Mouse (Mus musculus) hindbrain, embryonic 10.5 days (tissue): ENCODE results near the gene Fggy. TPM values are rescaled to one million over a fixed set of nuclear protein-coding genes. Genes with fewer than 3 reads are reported as not detected.
A peak's percentile ranks its signal among the peaks of the same experiment; 100 is the strongest.

ENCODE experiments used
- DNase-seq: peaks from one replicate; pipeline ENCODE4 v3.0.0-alpha.2; 2017; ENCODE audit warnings: low spot score
- H3K27ac ChIP-seq: fragments of 300-500 bp; sonication (generic); 2 replicates; pipeline ENCODE4 v1.5.1; 2016; ENCODE audit warnings: mild to moderate bottlenecking, moderate library complexity
- H3K27me3 ChIP-seq: fragments of 300-500 bp; sonication (generic); 2 replicates; pipeline ENCODE4 v1.6.1; 2016; ENCODE audit warnings: mild to moderate bottlenecking; ENCODE audit not compliant: poor library complexity, insufficient read depth, severe bottlenecking
- H3K36me3 ChIP-seq: fragments of 300-500 bp; sonication (generic); 2 replicates; pipeline ENCODE4 v1.6.1; 2016; ENCODE audit warnings: mild to moderate bottlenecking, moderate library complexity
- H3K4me1 ChIP-seq: fragments of 300-500 bp; sonication (generic); replicated peaks from 2 replicates; pipeline ENCODE4 v1.6.1; 2016; ENCODE audit warnings: mild to moderate bottlenecking
- H3K4me3 ChIP-seq: fragments of 300-500 bp; sonication (generic); 2 replicates; pipeline ENCODE4 v1.5.1; 2016; ENCODE audit warnings: mild to moderate bottlenecking, moderate library complexity
- H3K9me3 ChIP-seq: fragments of 300-500 bp; sonication (generic); 2 replicates; pipeline ENCODE4 v1.6.1; 2016; ENCODE audit warnings: mild to moderate bottlenecking, moderate library complexity
- WGBS: fragments of 180-500 bp; shearing (Covaris S2); methylation state at CpG from one replicate; pipeline ENCODE4 v1.1.7; 2016; 5-methylcytosine and 5-hydroxymethylcytosine counted together
- polyA plus RNA-seq: library from polyadenylated mRNA; unstranded; fragments of >200 nt; fragmentation: Nextera tagmentation; extraction: Ambion mirVana; gene quantifications from 2 replicates; pipeline ENCODE4 v1.2.1, GENCODE M21; 2016

Gene Fggy
- polyA plus RNA-seq, 1 experiment from 2014 or later, result 7.5 TPM

- H3K27me3 ChIP-seq, result no peaks in the 10 kb centered on the region
- H3K9me3 ChIP-seq, result no peaks in the 10 kb centered on the region
- DNase-seq, result no peak
- peaks cover 6% of the 10 kb centered on the region; the same call in 1 of the 2 replicates for H3K4me1 ChIP-seq
- WGBS, result 66% methylated on average over 2 of the region's 2 CpGs
- H3K27ac ChIP-seq, result no peak overlapping the region
- H3K4me3 ChIP-seq, result no peak overlapping the region
- no peaks in the 10 kb centered on the region for H3K36me3 ChIP-seq
Measured at GRCm38 (mm10) chr4:95676390-95676789, 119.1 kb downstream of the Fggy start.

- H3K4me1 ChIP-seq, result peaks cover 37% of the 10 kb centered on the region
- 89% methylated on average over 5 of the region's 5 CpGs for WGBS
- no peak overlapping the region for H3K27ac ChIP-seq
- no peak overlapping the region for H3K4me3 ChIP-seq
- no peaks in the 10 kb centered on the region for H3K27me3 ChIP-seq
- DNase-seq, result no peak
- no peaks in the 10 kb centered on the region for H3K36me3 ChIP-seq
- no peaks in the 10 kb centered on the region for H3K9me3 ChIP-seq
Measured at GRCm38 (mm10) chr4:95680756-95681449, 123.6 kb downstream of the Fggy start.

GRCm38 (mm10) chr4:95684522-95685080 is 127.3 kb downstream of the Fggy start:
- Histone ChIP-seq H3K27me3 (no peaks in the 10 kb centered on the region), H3K4me3 (no peak overlapping the region), H3K27ac (peak overlapping the region; percentile 84), H3K9me3 (no peaks in the 10 kb centered on the region), H3K36me3 (no peaks in the 10 kb centered on the region), H3K4me1 (peaks cover 34% of the 10 kb centered on the region)
- 13% methylated on average over 4 of the region's 4 CpGs for WGBS
- DNase-seq, result peak; percentile 71

GRCm38 (mm10) chr4:95686775-95687174 is 129.5 kb downstream of the Fggy start:
- DNase-seq, result no peak
- Histone ChIP-seq H3K36me3 (no peaks in the 10 kb centered on the region), H3K4me1 (peaks cover 31% of the 10 kb centered on the region), H3K27ac (no peak overlapping the region), H3K4me3 (no peak overlapping the region), H3K9me3 (no peaks in the 10 kb centered on the region), H3K27me3 (no peaks in the 10 kb centered on the region)
- 86% methylated on average over 2 of the region's 2 CpGs for whole genome bisulfite sequencing

- Histone ChIP-seq H3K9me3 (no peaks in the 10 kb centered on the region), H3K36me3 (no peaks in the 10 kb centered on the region), H3K4me3 (no peak overlapping the region), H3K27ac (no peak overlapping the region), H3K4me1 (peaks cover 31% of the 10 kb centered on the region), H3K27me3 (no peaks in the 10 kb centered on the region)
- DNase-seq, result no peak
- WGBS, result 90% methylated on average over 5 of the region's 5 CpGs
Measured at GRCm38 (mm10) chr4:95687350-95687749, 130.0 kb downstream of the Fggy start.

- H3K4me1 ChIP-seq, result peaks cover 26% of the 10 kb centered on the region
- no peaks in the 10 kb centered on the region for H3K36me3 ChIP-seq
- DNase-seq, result no peak
- H3K4me3 ChIP-seq, result no peak overlapping the region
- H3K27me3 ChIP-seq, result no peaks in the 10 kb centered on the region
- WGBS, result 90% methylated on average over 4 of the region's 4 CpGs
- H3K27ac ChIP-seq, result no peak overlapping the region
- H3K9me3 ChIP-seq, result no peaks in the 10 kb centered on the region
Measured at GRCm38 (mm10) chr4:95688159-95688558, 130.9 kb downstream of the Fggy start.

GRCm38 (mm10) chr4:95700366-95700765 is 143.1 kb downstream of the Fggy start:
- no peak for DNase-seq
- H3K27me3 ChIP-seq, result no peaks in the 10 kb centered on the region
- no peaks in the 10 kb centered on the region for H3K36me3 ChIP-seq
- no peak overlapping the region for H3K27ac ChIP-seq
- no peaks in the 10 kb centered on the region for H3K4me1 ChIP-seq
- WGBS, result 72% methylated on average over 2 of the region's 2 CpGs
- no peak overlapping the region for H3K4me3 ChIP-seq
- no peaks in the 10 kb centered on the region for H3K9me3 ChIP-seq

GRCm38 (mm10) chr4:95707941-95708897 is 150.9 kb downstream of the Fggy start:
- WGBS, result 79% methylated on average over 5 of the region's 5 CpGs
- Histone ChIP-seq H3K36me3 (no peaks in the 10 kb centered on the region), H3K9me3 (no peaks in the 10 kb centered on the region), H3K27me3 (no peaks in the 10 kb centered on the region), H3K4me3 (no peak overlapping the region), H3K4me1 (no peaks in the 10 kb centered on the region), H3K27ac (no peak overlapping the region)
- no peak for DNase-seq

GRCm38 (mm10) chr4:95709750-95710149 is 152.4 kb downstream of the Fggy start:
- no peak overlapping the region for H3K4me3 ChIP-seq
- WGBS, result 88% methylated on average over 1 of the region's 1 CpGs
- no peaks in the 10 kb centered on the region for H3K36me3 ChIP-seq

GRCm38 (mm10) chr4:95712802-95713201 is 155.5 kb downstream of the Fggy start:
- WGBS, result 91% methylated on average over 1 of the region's 1 CpGs
- H3K27me3 ChIP-seq, result no peaks in the 10 kb centered on the region
- H3K4me3 ChIP-seq, result no peak overlapping the region
- no peaks in the 10 kb centered on the region for H3K36me3 ChIP-seq
- no peaks in the 10 kb centered on the region for H3K4me1 ChIP-seq
- DNase-seq, result no peak
- H3K27ac ChIP-seq, result no peak overlapping the region
- H3K9me3 ChIP-seq, result no peaks in the 10 kb centered on the region

More at GRCm38 (mm10) chr4:95709750-95710149, 152.4 kb downstream of the Fggy start:
- no peaks in the 10 kb centered on the region for H3K4me1 ChIP-seq
- H3K27me3 ChIP-seq, result no peaks in the 10 kb centered on the region
- no peak overlapping the region for H3K27ac ChIP-seq
- H3K9me3 ChIP-seq, result no peaks in the 10 kb centered on the region
- DNase-seq, result no peak

- Histone ChIP-seq H3K36me3 (no peaks in the 10 kb centered on the region), H3K4me1 (no peaks in the 10 kb centered on the region), H3K27ac (no peak overlapping the region), H3K9me3 (no peaks in the 10 kb centered on the region), H3K27me3 (no peaks in the 10 kb centered on the region), H3K4me3 (no peak overlapping the region)
- WGBS, result 87% methylated on average over 3 of the region's 3 CpGs
- DNase-seq, result no peak
Measured at GRCm38 (mm10) chr4:95713271-95713670, 156.0 kb downstream of the Fggy start.

GRCm38 (mm10) chr4:95716137-95716536 is 158.8 kb downstream of the Fggy start:
- Histone ChIP-seq H3K4me1 (no peaks in the 10 kb centered on the region), H3K36me3 (no peaks in the 10 kb centered on the region), H3K4me3 (no peak overlapping the region), H3K27ac (no peak overlapping the region), H3K9me3 (no peaks in the 10 kb centered on the region), H3K27me3 (no peaks in the 10 kb centered on the region)
- 90% methylated on average over 3 of the region's 3 CpGs for WGBS
- DNase-seq, result no peak

GRCm38 (mm10) chr4:95723615-95724014 is 166.3 kb downstream of the Fggy start:
- Histone ChIP-seq H3K4me1 (no peaks in the 10 kb centered on the region), H3K27me3 (no peaks in the 10 kb centered on the region), H3K4me3 (no peak overlapping the region), H3K9me3 (no peaks in the 10 kb centered on the region), H3K36me3 (no peaks in the 10 kb centered on the region), H3K27ac (no peak overlapping the region)
- DNase-seq, result no peak
